Mouse (Mus musculus) heart, embryonic 14.5 days (tissue): ENCODE data around the gene Ppp1r1a. TPM values are rescaled to one million over a fixed set of nuclear protein-coding genes. Genes with fewer than 3 reads are reported as not detected.
A peak's percentile ranks its signal among the peaks of the same experiment; 100 is the strongest.

Experiments used
- ATAC-seq: fragments of 200-750 bp; cut with Nextera tagmentation; 2 replicates; pipeline ENCODE4 v1.8.0; 2017; ENCODE audit warnings: low read depth, moderate TSS enrichment; ENCODE audit not compliant: insufficient number of reproducible peaks, insufficient read depth, low FRiP score
- H3K27ac ChIP-seq, 2 experiments: fragments of 200-500 bp in 1 of 2; fragments of 300-500 bp in 1 of 2; sonication (generic) in 1 of 2; replicated peaks in 1 of 2; 2 replicates each; pipeline ENCODE4 v1.5.1; 2012 to 2014; ENCODE audit warnings: low read depth in 2 of 2, low read length in 2 of 2, control low read depth in 1 of 2, mild to moderate bottlenecking in 1 of 2, mixed read lengths in 1 of 2; ENCODE audit not compliant: control insufficient read depth in 1 of 2, insufficient read depth in 1 of 2
- H3K27me3 ChIP-seq: fragments of 300-500 bp; sonication (generic); 2 replicates; pipeline ENCODE4 v1.6.1; 2014; ENCODE audit warnings: mild to moderate bottlenecking, low read length, control low read depth; ENCODE audit not compliant: control insufficient read depth, insufficient read depth
- H3K36me3 ChIP-seq: fragments of 300-500 bp; sonication (generic); 2 replicates; pipeline ENCODE4 v1.6.1; 2014; ENCODE audit warnings: mild to moderate bottlenecking, control low read depth, low read length, mixed read lengths; ENCODE audit not compliant: control insufficient read depth, insufficient read depth
- H3K4me1 ChIP-seq, 2 experiments: fragments of 200-500 bp in 1 of 2; fragments of 300-500 bp in 1 of 2; sonication (generic) in 1 of 2; 2 replicates each; pipeline ENCODE4 v1.6.1; 2012 to 2014; ENCODE audit warnings: low read length in 2 of 2, control low read depth in 1 of 2, mixed read lengths in 1 of 2; ENCODE audit not compliant: control insufficient read depth in 2 of 2, insufficient read depth in 2 of 2
- H3K4me2 ChIP-seq: fragments of 300-500 bp; sonication (generic); 2 replicates; pipeline ENCODE4 v1.6.1; 2014; ENCODE audit warnings: mild to moderate bottlenecking, low read length
- H3K4me3 ChIP-seq, 2 experiments: fragments of 200-500 bp in 1 of 2; fragments of 300-500 bp in 1 of 2; sonication (generic) in 1 of 2; 2 replicates each; pipeline ENCODE4 v1.5.1; 2012 to 2014; ENCODE audit warnings: low read length in 2 of 2, mild to moderate bottlenecking in 2 of 2, control low read depth in 1 of 2, low read depth in 1 of 2, moderate library complexity in 1 of 2; ENCODE audit not compliant: control insufficient read depth in 1 of 2, insufficient read depth in 1 of 2
- H3K9ac ChIP-seq: fragments of 300-500 bp; sonication (generic); 2 replicates; pipeline ENCODE4 v1.6.1; 2014; ENCODE audit warnings: mild to moderate bottlenecking, low read length
- H3K9me3 ChIP-seq: fragments of 300-500 bp; sonication (generic); 2 replicates; pipeline ENCODE4 v1.6.1; 2016; ENCODE audit warnings: low read length, control low read depth; ENCODE audit not compliant: control insufficient read depth
- WGBS: fragments of 180-500 bp; shearing (Covaris S2); extraction: QIAGEN DNeasy Blood & Tissue Kit; methylation state at CpG from one replicate; pipeline ENCODE4 v1.1.7; 2014; 5-methylcytosine and 5-hydroxymethylcytosine counted together
- polyA plus RNA-seq: library from polyadenylated mRNA; unstranded; fragments of >200 nt; fragmentation: Nextera tagmentation; extraction: Ambion mirVana; gene quantifications from 2 replicates; pipeline ENCODE4 v1.2.1, GENCODE M21; 2014

Gene Ppp1r1a
- polyA plus RNA-seq, 1 experiment from 2014 or later, result 87.1 TPM

DNA sequence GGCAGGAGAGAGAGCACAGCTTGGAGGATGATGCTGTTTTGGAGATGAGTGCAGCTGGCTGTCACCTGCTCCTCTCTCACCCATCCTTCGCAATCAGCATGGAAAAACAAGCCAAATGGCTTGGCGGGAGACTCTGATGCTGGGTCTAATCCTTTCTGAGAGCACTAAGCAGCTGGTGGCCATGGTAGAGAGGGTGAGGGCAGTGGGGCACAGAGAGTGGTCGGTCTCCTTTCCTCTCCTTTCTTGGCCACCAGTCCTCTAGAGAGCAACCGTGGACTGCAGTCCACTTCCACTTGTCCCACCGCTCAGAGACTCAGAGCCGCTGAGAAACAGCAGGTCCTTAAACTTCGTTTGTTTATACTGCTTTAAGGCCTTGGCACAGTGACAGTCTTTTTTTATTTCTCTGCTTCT, 24.2 kb downstream of the Ppp1r1a start:
- H3K4me3 ChIP-seq, result peak overlapping the region in 1 of 2 experiments; percentile 40; a peak in 2 of 4 replicates
- no peaks in the 10 kb centered on the region for H3K27me3 ChIP-seq
- no peak for ATAC-seq
- WGBS, result 6% methylated on average over 7 of the region's 7 CpGs
- peak overlapping the region; percentile 76 for H3K4me2 ChIP-seq
- peaks cover 14 to 18% of the 10 kb centered on the region in 2 experiments for H3K4me1 ChIP-seq
- H3K27ac ChIP-seq, result no peak overlapping the region
- H3K36me3 ChIP-seq, result no peaks in the 10 kb centered on the region
- H3K9ac ChIP-seq, result no peak overlapping the region
- no peaks in the 10 kb centered on the region for H3K9me3 ChIP-seq

DNA sequence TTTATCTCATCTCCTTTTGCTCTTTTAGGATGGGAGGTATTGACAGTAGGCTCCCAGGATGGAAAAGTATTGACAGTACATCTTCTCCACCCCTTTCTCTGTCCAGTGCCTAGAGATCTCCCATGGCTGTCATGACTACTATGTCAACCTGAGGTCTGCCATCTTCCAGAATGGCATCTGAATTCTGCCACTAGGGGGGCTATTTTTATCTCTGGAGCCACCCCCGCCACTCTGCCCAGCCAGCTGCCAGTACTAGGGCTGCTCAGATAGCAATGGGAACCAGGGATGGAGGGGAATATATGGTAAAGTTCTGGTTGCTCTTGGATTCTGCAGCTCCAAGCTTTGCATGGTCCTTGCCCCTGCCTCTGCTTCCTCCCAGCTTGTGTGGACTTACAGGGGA, 26.2 kb downstream of the Ppp1r1a start:
- Histone ChIP-seq H3K27ac (no peak overlapping the region), H3K4me1 (peaks cover 13 to 14% of the 10 kb centered on the region in 2 experiments), H3K27me3 (0 out of 2 replicates have a peak, but pooled peaks cover 3% of the 10 kb centered on the region), H3K4me2 (no peak overlapping the region), H3K9me3 (no peaks in the 10 kb centered on the region), H3K36me3 (no peaks in the 10 kb centered on the region), H3K9ac (no peak overlapping the region), H3K4me3 (no peak overlapping the region)
- WGBS, result 47% methylated on average over 1 of the region's 1 CpGs
- ATAC-seq, result no peak

DNA sequence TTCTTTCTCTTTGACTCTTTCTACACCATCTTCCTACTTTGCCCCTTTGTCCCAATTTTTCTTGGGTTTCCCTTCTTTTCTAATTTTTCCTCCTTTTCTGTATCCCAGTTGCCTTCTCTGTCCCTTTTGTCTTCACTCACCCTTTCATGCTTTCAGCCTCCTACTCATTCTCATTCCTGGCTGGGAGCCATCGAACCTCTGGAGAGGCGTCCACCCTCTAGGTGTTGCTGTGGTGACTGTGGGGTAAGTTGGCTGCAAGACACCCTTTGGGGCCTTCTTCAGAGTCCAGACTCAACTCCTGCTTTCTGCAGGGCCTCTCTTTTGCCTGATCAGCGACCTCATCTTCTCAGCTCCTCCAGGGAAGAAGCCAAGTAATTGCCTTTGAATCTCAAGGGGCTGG, 28.5 kb downstream of the Ppp1r1a start:
- H3K9me3 ChIP-seq, result no peaks in the 10 kb centered on the region
- no peak overlapping the region for H3K9ac ChIP-seq
- peaks cover 11% of the 10 kb centered on the region for H3K27me3 ChIP-seq
- no peak overlapping the region for H3K4me3 ChIP-seq
- no peak overlapping the region for H3K4me2 ChIP-seq
- WGBS, result 60% methylated on average over 3 of the region's 3 CpGs
- ATAC-seq, result no peak
- H3K36me3 ChIP-seq, result no peaks in the 10 kb centered on the region
- no peak overlapping the region for H3K27ac ChIP-seq
- H3K4me1 ChIP-seq, result peaks cover 4 to 5% of the 10 kb centered on the region in 2 experiments; a peak in 3 of 4 replicates

DNA sequence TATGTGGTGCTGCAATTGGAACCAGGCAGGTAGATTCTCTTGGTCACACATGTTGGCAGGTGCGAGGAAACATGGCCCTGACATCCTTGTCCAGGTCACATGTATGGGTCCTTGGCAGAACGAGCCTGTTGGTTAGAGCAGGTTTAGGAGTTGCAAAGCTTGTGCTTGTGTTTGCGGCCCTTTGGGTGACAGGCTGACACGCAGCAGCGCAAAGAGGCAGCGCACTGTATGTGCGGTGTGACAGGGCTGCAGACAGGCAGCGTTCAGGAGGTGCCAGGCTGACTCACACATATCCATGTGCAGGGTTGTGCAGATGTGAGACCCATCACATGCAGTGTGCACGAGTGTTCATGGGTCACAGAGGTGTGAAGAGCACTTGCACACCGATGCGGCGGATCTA, 34.1 kb downstream of the Ppp1r1a start:
- ATAC-seq, result no peak
- Histone ChIP-seq H3K4me3 (peak overlapping the region in 1 of 2 experiments; percentile 60; a peak in 3 of 4 replicates), H3K9me3 (no peaks in the 10 kb centered on the region), H3K9ac (peak overlapping the region; percentile 70; the same call in 1 of the 2 replicates), H3K4me2 (peak overlapping the region; percentile 98), H3K4me1 (peaks cover 0 to 5% of the 10 kb centered on the region in 2 experiments; a peak in 1 of 4 replicates), H3K27me3 (peaks cover 21% of the 10 kb centered on the region), H3K36me3 (no peaks in the 10 kb centered on the region), H3K27ac (no peak overlapping the region)
- WGBS, result 43% methylated on average over 12 of the region's 12 CpGs

DNA sequence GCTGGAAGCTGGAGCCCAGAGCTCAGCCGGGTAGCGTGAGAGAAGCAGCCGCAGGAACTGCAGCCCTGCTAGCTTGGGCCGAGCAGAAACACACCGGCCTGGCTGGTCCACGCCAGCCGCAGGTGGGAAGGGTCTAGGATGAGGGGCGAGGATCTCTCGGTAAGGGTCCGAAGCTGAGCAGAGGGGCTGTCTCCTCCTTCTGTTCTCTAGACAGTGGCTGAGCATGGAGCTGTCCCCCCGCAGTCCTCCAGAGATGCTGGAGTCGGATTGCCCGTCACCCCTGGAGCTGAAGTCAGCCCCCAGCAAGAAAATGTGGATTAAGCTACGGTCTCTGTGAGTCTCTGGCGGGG, 34.6 kb downstream of the Ppp1r1a start:
- peak; percentile 38 for ATAC-seq
- H3K9ac ChIP-seq, result peak overlapping the region; percentile 70
- H3K36me3 ChIP-seq, result no peaks in the 10 kb centered on the region
- H3K27ac ChIP-seq, result no peak overlapping the region
- H3K27me3 ChIP-seq, result peaks cover 18% of the 10 kb centered on the region
- peak overlapping the region; percentile 50 to 60 for H3K4me3 ChIP-seq
- under 1% methylated on average over 14 of the region's 15 CpGs for WGBS
- H3K9me3 ChIP-seq, result no peaks in the 10 kb centered on the region
- H3K4me2 ChIP-seq, result peak overlapping the region; percentile 98
- H3K4me1 ChIP-seq, result peaks cover 0 to 5% of the 10 kb centered on the region in 2 experiments; a peak in 1 of 4 replicates

DNA sequence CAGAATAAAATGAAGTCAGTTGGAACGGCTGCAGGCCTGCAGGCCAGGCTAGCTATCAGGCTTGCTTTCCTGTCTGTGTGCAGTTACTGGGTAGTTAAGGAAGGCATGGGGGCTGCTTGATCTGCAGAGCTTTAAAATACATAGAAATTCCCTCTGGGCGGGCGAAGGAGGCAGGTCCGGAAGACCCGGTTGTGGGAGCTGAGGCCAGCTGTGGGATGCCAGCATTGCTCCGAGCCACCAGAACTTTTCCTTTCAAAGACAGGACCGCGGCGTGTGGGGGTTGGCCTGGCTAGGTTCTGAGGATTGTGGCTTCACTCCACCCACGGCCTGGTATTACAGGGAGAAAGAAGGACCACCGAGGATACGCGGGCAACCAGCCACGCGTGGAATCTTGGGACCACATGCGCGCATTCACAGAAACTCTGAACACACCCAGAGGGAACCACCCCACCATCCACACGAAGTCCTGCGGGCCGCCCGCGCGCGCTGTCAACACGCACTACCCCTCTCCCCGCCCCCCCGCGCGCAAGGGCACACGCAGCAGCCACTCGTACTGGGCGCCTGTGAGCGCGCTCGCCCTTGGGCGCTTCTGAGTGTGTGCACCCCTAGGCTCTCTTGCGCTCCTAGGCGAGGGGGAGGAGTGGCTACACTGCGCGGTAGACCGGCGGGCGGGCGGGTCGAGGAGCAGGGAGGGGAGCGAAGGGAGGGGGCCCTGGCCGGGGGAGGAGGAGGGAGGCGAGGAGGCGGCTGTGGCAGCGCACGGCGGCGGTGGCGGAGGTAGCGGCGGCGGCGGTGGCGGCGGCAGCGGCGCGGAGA, 35.2 kb downstream of the Ppp1r1a start, which contains the start of gene Pde1b:
Gene Pde1b (plus strand): TSS at position 600 of the 816 bp plus-strand sequence.
- H3K4me3 ChIP-seq, result peak within 1 kb of the TSS; percentile 50 to 60
- H3K9ac ChIP-seq, result peak within 1 kb of the TSS; percentile 70
- peaks cover 17% of the 10 kb centered on the region for H3K27me3 ChIP-seq
- ATAC-seq, result peak; percentile 91
- peaks cover 0 to 5% of the 10 kb centered on the region in 2 experiments; a peak in 1 of 4 replicates for H3K4me1 ChIP-seq
- H3K27ac ChIP-seq, result no peak within 1 kb of the TSS
- peak within 1 kb of the TSS; percentile 98 for H3K4me2 ChIP-seq
- H3K36me3 ChIP-seq, result no peaks in the 10 kb centered on the region
- H3K9me3 ChIP-seq, result no peaks in the 10 kb centered on the region
- WGBS, result 2% methylated on average over 59 of the region's 63 CpGs

DNA sequence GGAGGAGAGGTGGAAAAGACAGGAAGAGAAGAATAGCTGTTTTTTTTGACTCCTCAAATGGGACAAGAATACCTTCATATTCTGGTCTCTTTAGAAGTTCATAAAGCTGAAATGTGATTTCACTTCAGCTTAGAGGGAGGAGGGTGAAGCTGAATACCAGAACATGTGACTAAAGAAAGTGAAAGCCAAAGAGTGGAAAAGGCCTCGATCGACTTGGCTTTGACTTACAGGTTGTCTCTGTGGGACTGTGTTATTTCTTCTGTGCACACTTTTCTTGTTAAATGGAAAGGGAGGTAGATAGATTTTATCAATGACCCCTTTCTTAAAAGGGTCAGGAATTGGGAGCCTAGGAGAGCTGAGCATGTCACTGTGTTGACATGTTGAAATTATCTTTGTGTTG, 36.6 kb downstream of the Ppp1r1a start:
- H3K4me3 ChIP-seq, result no peak overlapping the region
- no peak overlapping the region for H3K9ac ChIP-seq
- 56% methylated on average over 2 of the region's 2 CpGs for WGBS
- H3K27ac ChIP-seq, result no peak overlapping the region
- H3K9me3 ChIP-seq, result no peaks in the 10 kb centered on the region
- H3K4me1 ChIP-seq, result peaks cover 0 to 5% of the 10 kb centered on the region in 2 experiments; a peak in 1 of 4 replicates
- no peak overlapping the region for H3K4me2 ChIP-seq
- H3K36me3 ChIP-seq, result no peaks in the 10 kb centered on the region
- peaks cover 17% of the 10 kb centered on the region for H3K27me3 ChIP-seq
- ATAC-seq, result no peak
